Mouse (Mus musculus) adipocyte (in vitro differentiated cells): ENCODE measurements around the gene Tas2r144.

ENCODE experiments used
- DNase-seq: peaks from one replicate; pipeline ENCODE4 v3.0.0-alpha.2; 2016; ENCODE audit warnings: low spot score

Gene Tas2r144

DNA sequence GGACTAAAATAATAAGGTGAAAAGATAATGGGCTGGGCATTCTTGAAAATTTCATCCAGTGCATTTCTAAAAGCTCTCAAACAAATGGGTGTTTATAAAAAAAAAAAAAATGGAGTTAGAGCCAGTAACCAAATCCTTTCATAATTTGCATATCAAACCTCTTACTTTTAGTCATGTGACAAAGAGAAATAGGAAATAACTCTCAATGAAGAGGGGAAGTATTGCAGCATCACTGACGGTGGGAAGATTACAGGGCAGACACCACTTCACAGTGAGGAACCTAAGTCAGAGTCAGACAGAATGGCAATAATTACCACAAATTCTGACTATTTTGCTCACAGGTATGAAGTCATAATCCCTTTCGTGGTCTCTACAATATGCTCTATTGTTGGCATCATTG lies at the start of gene Tas2r144:
Tas2r144 (plus strand) TSS at position 301 of the 400 bp plus-strand sequence.
- DNase-seq = no peak

DNA sequence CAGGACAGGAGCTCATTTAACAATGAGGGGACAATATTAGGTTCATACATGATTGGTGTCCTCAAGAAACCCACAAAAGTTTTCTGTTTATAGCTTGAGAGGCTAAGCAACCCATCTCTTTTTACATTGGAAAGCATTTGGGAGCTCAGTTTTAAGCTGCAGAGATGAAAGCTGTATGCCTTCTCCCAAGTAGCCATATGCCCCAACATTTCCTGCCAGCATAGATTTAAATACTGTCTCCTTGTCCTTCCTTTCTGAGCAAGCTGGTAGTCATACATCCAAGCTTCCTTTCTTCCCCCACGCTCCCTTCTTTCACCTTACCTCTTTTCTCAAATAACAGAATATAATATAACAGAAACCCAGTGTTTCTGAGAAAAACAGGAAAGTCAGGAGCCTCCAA lies 32.7 kb upstream of the Tas2r144 start:
- DNase-seq = no peak

DNA sequence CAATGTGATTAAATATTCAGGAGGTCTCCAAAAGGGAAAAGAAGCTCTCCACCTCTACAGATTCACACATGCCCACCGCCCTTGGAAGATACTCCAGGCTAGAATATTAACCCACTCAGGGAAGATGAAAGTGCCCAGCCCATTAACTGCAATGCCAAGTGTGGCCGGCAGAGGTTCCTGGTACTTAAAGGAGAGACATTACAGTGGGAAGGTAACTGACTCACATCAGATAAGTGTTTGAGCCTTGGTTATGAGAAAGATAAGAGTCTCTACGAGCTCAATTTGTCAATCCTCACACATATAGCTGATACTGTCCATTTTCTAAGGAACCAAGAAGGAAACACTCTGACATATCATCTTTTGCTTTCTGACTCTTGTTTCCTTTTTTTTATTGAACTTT lies 28.9 kb upstream of the Tas2r144 start:
- peak; percentile 12 for DNase-seq

DNA sequence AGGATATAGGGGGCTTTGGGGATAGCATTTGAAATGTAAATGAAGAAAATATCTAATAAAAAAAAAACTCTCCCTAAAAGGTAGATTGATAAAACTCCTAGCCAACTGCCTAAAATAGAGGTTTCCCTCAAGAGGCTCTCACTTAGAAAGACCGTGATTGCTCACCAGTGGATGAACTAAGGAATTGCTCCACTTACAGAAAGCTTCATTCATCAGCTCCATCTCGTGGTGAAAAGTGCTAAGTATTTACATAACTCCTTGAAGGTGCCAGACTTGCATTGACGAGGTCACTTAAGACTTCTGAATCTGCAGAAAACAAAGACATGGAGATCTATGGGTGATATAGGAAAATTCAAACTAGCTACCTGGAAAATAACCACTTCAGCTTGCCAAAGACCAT lies 17.4 kb upstream of the Tas2r144 start:
- DNase-seq = peak; percentile 81

DNA sequence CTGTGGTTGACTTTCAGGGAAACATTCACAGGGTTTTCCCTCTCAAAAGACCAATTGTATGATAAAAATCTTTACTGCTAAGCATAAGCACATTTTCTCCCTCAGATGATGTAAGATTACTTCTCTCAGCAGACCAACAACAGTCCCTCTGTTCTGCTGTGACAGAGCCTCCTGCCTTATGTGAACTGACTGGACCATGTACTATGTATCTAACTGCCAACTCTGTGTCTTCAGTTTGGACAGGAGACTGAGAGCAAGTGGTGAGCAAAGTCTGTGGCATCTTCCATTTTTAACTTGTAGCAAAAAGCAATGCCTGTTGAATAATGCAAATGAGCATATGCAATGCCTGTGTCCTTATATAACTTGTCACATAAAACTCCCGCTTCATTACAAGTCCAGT lies 15.6 kb upstream of the Tas2r144 start:
- no peak for DNase-seq

DNA sequence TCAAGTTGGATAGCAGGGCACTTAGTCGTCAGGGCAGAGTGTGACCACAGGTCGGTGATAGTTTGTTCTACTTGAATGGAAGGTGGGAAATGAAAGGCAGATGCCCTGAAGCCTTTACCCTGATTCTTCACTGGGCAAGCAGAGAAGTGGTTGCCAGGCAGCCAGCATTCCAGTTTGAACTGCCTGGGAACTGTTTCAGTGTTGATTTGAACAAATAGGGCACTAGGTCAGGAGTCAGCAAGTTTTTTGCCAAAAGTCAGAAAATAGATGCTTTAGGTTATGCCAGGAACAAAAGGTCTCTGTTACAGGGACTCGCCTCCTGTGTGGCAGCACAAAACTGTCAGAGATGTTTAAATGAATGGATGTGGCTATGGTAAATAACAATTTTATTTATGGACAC lies 7.2 kb downstream of the Tas2r144 start:
- peak; percentile 97 for DNase-seq

DNA sequence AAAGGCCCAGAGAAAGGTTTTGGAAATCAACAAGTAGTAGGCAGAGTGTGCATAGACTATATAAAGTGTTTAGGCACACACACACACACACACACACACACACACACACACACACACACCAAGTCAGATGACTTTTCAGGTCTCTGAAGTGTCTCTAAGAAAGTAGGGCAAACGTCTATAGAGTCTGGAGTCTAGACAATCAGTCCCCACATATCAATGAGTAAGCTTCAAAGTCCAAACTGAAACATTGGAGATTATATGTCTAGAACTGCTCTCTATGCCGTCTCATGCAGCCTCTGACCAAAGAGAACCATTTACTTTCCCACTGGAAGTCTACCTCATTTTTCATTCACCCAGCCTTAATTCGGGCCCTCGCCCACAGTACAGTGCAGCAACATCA lies 9.9 kb downstream of the Tas2r144 start:
- no peak for DNase-seq

DNA sequence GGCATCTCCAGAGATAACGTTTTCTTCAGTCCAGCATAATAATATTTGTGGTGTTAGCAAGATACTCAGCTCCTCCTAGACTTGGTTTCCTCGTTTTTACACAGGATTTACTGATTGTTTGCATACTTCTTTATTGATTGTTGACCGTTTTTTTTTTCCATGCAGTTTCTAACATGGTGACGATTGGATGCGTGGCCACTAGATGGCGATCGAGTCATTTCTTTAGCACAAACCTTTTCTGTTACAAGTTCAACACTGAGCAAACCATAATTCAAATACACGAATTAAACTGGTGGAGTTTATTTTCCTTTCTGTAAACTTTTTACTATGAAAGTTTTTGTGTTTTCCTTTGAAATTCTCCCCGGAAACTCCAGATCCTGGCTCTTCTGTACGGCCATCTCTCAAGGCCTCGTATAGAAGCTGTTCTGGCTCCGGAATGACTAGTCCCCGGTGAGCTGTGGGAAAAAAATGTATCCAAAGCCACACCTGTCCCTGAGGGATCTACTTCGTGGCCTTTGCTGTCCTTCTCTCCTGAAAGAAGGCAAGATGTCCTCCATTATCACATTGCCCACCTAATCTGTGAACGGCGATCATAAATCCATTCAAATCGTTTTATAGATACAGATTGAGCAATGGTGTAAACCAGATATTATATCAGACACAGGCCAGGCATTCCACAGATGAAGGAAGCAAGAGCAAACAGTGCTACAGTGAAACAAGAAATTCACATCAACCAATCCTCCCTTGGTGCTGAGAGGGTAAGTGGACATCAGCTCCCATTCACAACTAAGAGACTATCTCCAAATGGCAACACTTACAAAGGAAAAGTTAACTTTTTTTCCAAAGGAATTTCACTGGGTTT lies 12.3 kb downstream of the Tas2r144 start:
- peak; percentile 93 for DNase-seq

DNA sequence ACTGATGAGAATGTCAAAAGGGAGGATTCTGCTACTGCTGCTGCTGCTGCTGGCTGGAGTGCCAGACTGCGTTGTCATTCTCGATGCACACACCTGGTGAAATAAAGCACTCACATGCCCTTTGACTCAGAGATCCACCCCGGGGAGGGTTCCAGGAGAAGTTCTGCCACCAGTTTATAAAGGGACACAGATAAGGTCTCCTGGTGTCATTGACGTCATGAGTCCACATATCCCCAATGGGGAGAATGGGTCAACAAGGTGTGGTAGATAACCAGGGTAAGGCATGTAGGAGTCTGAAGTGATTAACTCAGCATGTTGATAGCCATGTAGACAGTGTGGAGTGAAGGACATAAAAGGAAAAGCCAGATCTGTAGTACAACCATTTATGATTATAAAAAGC lies 14.5 kb downstream of the Tas2r144 start:
- DNase-seq = no peak

DNA sequence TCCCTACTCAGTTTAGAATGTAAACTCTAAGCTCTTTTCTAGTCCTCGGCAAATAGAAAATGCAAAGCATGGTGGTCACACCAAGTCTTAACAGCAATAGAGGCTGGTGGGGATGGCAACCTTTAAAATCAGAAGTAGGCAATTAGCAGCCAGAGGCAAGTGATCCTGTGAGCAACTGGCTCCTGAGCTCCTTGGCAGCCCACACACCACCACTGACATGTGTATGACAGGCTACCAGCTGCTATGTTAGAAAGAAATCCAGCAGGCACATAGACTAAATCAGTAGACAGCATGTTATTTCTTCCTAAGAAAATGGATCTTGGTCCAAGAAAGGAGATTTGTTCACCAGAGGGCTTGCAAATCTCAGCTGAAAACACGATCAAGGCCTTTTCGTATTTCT lies 16.1 kb downstream of the Tas2r144 start:
- DNase-seq = no peak

DNA sequence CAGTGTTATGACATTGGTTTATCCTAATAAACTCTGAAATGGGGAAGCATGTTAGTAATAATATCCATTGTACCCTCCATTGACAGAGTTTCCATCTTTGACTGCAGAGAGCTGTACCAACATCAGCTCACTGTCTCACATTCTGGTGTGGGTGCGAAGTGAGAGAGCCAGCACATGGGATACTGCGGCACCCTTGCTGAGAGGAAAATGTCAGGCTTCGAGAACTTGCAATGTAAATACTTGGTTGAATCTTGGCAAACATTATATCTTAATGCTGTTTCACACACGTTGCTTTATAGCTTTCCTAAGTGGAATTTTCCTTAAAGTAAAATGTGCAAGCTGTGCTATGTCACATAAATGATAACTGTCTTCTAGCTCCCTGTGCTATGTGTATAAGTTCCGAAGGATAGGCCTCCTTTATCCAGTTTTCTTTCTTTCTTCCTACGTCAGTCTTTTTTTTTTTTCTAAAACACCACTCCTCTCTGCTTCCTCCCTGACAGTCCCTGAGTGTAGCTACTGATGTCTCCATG lies 22.2 kb downstream of the Tas2r144 start:
- DNase-seq = no peak

DNA sequence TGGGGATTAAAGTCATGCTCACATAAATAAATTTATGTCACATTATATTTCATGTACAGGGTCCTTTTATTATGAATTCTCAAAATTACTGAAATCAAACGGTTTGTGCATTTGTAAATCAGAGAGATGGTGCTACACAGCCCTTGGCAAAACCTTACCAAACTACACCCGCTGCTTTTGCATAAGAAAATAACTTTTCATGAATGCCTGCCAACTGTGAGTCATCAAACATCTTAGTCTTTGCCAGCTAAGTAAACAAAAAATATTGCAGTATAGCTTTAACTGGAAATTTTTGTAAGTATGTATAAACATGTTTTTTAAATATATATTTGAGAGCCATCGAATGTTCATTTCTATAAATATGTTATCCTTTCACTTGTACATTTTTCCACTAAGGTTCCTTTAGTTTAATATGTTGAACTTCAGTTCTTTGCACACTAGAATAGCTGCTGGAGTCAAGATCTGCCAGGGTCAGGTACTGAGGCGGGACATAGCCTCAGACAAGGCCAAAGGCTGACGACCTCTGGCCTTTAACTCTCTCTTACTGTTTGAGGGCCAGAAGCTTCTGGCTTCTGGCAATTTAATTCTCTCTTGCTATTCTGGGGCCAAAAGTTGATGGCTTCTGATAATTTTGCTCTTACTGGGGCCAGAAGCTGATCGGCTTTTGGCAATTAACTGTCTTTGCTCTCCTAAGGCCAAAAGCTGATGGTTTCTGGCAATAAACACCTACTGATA lies 26.4 kb downstream of the Tas2r144 start:
- peak; percentile 93 for DNase-seq

DNA sequence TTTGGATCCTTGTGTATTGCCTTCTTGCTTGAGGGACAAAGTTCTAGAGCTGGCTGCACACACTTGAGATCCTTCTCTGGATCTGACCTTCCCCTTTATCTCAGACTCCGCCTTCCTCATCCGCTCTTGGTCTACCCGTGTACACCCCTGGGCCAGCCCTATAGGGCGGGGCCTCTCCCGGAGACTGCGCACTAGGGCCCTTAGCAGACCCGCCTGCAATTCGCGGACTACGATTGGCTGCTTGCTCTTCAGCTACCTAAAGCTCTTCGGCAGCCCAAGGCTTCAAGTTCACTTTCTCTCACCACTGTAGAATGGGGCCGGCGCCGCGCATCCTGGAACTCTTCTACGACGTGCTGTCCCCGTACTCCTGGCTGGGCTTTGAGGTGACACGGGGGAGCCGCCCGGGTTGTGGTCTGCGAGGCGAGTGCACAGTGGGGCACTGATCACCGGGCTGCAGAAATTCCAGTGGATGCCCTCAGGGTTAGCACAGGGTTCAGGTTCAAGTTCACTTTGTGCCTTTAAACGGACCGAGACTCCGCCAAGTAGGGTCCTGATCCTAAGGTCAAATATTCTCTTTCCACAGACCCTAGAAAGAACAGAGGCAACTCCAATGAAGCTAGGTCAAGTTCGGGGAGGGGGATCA lies 30.7 kb downstream of the Tas2r144 start, which contains the start of gene Gstk1:
Gstk1 (plus strand) TSS at position 225 of the 643 bp plus-strand sequence.
- no peak for DNase-seq

DNA sequence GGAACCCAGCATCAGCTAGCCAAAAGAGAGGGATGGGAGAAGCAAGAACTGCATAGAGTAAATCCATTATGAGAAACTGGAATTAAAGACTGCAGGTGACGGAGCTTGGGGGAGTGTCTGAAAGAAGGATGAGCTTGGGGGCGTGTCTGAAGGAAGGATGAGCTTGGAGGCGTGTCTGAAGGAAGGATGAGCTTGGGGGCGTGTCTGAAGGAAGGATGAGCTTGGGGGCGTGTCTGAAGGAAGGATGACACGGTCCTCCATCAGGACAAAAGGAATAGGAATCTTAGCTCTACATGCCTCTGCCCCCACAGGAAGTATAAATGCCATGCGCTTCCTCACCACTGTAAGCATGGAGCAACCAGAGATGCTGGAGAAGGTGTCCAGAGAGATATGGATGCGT lies 32.0 kb downstream of the Tas2r144 start:
- no peak for DNase-seq

DNA sequence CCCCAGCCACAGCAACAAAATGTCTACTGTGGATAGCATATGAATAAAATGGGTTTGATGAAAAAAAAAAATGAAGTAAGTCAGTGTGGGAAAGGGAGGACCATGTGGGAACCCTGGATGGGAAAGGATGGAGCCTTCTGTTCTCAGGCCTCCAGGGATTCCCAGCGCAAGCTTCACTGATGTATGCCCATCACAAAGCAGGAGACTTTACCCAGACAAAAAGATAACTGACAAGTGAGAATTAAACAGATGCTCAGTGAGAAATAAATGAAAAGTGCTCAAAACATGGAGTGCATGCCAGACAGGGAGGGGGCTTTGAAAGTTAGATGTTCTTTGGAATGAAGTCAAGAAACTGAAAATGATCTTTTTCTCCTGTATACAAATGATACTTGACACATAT lies 32.9 kb downstream of the Tas2r144 start:
- no peak for DNase-seq

DNA sequence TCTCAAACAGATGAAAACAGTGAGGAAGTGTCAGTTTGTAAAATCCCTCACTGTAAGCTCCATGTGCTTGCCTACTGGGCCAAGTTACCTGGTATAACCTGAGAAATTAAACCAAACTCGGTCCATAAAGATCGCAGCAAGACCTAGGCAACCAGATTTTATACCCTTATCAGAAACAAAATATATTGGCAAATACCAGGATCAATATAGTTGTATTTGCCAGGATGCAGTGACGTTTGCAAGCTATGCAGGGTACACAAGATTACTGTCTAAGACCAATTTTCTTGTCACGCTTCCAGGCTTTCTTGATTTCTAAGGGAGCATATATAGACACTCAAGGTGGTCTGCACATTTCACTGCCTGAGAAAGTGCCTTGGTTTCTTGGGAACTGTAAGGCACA lies 36.7 kb downstream of the Tas2r144 start:
- no peak for DNase-seq

DNA sequence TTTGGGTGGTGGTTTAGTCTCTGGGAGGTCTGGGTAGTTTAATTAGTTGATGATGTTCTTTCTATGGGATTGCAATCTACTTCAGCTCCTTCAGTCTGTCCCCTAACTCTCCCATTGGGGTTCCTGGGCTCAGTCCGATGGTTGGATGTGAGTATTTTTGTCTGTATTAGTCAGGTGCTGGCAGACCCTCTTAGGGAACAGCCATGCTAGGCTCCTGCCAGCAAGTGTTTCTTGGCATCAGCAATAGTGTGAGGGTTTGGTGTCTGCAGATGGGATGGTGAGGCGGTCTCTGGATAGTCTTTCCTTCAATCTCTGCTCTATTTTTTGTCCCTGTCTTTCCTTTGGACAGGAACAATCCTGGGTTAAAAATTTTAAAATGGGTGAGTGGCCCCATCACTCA lies 38.0 kb downstream of the Tas2r144 start:
- no peak for DNase-seq

DNA sequence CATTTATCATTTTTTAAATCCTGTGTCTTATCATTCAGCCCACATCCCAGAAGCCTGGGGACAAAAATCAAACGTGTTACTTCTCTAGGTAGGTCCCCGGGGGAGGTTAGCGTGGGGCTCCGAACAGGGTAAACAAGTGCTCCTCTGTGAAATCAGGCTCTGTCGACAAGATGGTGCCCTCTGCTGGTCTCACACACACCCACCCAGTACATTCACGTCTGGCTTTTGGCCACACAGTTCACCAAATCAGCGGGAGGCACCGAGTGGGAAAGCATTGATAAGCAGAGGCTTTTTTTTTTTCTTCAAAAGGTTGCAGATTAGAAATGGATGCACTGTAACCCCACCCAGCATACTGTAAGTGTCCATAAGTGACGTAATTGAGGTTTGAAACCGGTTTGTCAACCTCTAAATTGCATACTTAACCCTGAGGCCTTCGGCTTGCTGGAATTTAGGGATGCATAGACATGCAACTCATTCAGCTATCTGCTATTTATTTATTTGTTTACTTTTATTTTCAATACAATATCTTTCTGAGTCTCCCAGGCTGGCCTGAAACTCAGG lies 42.3 kb downstream of the Tas2r144 start:
- DNase-seq = peak; percentile 73

DNA sequence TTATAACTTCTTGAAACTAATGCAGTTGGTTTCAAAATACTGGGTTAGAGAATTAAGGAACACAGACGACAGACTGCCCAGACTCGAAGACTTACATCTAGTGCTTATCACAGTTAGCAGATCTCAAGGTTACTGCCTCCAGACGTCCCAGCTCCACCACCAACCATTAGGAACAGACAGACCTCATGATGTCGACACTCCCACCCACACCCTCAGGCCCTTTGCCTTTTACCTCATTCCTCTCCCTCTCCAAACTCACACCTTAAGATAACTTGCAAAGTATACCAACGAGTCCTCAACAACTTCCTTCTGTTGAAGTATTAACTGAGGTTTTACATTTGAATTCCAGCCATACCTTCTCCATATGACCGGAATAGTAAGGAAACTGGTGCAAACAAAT lies 45.3 kb downstream of the Tas2r144 start:
- no peak for DNase-seq

DNA sequence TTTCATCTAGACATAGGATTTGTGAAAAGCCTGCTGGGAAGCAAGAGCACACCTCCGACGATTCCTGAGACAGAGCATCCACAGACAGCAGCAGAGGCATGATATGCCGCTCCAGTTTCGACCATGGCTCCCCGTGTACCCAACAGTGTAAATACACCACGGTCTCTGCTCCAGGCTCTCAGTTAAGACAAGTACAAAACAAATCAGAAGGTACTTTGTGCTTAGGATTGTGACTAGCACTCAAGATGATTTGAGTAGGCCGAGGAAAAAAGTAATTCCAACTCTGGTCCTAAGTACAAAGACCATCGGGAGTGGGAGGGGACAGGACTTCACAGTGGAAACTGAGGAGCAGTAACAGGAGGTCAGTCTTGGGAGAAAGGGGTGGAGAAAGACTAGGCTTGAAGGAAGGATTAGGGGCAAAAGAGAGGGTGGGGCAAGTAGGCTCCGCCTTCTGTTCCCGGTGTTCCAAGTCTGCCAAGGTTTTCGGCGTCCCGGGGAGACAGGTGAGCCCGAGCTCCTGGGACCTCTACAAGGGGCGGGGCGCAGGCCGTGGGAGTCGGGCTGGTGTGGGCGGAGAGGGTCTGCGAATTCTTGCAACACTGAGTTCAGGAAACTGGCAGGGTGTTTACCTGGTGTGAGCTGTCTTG lies 46.5 kb downstream of the Tas2r144 start, which contains the start of gene Tmem139:
Tmem139 (plus strand) TSS at position 447 of the 647 bp plus-strand sequence.
- no peak for DNase-seq

DNA sequence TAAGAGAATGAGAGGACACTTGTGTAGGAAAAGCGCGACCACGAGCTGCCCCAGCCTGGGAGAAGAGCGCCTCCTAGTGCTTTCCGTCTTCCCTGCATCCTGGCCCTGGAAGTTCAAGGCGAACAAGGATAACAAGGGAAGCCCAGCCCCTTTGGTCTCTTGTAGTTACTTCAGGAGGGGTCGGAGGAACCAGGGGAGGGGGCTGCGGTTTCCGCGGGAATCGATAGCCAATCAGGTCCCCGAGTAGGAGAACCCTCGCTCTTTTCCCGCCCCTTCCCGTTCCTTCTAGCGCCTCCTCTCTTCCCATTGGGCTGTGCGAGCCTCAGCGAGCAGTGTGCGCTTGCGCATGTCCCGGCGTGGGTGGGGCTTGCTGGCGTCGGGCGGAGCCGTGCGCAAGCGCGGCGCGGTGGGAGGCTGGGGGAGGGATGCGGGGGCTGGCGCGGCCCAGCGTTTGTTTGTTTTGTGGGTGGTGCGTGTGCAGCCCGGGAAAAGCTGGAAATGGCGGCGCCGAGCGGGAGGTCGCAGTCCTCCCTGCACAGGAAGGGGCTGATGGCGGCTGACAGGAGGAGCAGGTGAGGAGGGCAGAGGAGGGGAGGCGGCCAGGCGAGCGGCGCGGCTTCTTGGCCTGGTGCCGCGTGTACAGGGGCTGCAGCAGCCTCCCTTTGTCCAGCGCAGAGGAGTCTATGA lies 49.6 kb downstream of the Tas2r144 start, which contains the start of gene Casp2:
Casp2 (plus strand) TSS at position 360 of the 687 bp plus-strand sequence.
- DNase-seq = peak; percentile 100
